Mouse (Mus musculus) thymus, postnatal 14 days (tissue): ENCODE results near the gene Nrarp.

ENCODE experiments used
- DNase-seq: peaks from one replicate; pipeline ENCODE4 v3.0.0; 2021

The Nrarp gene

DNA sequence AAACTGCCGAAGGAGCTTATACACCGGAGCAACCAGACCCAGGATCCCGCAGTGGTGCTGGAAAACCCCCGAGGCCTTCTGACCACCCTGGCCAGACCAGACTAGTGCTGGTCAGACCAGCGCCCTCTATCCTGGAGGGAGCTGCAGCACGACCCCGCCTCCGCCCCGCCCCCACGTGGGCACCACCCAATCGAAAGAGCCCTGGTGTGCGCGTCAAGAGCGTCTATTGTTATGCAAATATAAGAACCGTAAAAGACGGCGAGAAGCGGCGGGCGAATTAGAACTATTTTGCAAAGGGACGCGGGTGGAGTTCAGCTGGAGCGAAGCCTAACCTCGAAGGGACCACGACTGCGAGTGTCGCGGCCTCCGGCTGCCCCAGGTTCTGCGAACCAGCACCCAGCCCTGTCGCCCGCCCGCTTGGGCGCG, at the start of gene Nrarp:
Gene Nrarp, plus strand, starts transcription at position 281 of the 426 bp plus-strand sequence.
- peak; percentile 93 for DNase-seq

GRCm38 (mm10) chr2:25131601-25132000, 49.0 kb upstream of the Nrarp start:
- DNase-seq: no peak

GRCm38 (mm10) chr2:25137832-25138231, 42.7 kb upstream of the Nrarp start:
- no peak for DNase-seq

DNA sequence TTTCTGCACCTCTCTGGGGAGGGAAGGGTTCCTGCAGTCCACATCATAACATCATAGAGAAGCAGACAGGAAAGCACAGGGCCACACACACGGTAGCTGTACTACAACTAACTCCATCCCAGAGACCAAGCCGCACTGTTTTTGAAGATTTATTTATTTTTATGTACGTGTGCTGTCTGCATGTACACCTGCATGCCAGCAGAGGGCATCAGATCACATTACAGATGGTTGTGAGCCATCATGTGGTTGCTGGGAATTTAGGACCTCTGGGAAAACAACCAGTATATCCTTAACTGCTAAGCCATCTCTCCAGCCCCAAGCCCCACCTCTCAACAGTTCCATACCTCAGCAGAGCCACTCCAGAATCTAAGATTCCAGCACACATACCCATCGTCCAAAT, 39.4 kb upstream of the Nrarp start:
- DNase-seq: no peak

GRCm38 (mm10) chr2:25141921-25142320, 38.6 kb upstream of the Nrarp start:
- DNase-seq: no peak

GRCm38 (mm10) chr2:25145346-25145745, 35.2 kb upstream of the Nrarp start:
- no peak for DNase-seq

GRCm38 (mm10) chr2:25147398-25147797, 33.2 kb upstream of the Nrarp start:
- DNase-seq: no peak

- DNase-seq: no peak
Measured at GRCm38 (mm10) chr2:25147892-25148291, 32.7 kb upstream of the Nrarp start.

- DNase-seq: no peak
Measured at GRCm38 (mm10) chr2:25149643-25150042, 30.9 kb upstream of the Nrarp start.

DNA sequence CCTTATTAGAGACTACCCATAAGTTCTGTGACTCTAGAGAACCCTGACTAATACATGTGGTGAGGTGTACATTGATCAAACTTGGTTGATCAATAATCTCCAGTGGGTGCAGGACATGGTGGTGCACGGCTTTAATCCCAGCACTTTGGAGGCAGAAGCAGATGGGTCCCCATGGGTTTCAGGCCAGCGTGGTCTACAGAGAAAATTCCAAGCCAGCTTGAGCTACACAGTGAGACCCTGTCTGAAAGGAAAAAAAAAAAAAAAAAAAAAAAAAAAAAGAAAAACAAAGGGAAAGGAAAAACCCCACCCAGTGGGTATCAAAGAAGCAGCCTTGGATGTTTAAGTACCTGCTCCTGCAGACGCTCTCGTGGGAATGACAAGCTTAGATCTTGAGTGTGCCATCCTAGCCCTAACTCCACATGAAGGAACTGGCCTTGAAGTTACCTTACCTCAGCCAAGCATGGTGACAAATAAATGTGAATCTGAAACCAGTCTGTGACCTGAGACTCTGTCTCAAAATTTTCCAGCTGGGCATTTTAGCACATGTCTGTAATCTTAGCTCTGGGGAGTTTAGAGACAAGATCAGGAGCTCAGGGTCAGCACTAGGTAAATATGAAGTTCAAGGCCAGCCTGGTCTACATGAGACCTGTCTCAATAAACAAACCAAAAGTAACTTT, 29.1 kb upstream of the Nrarp start:
- DNase-seq: no peak

- DNase-seq: no peak
Measured at GRCm38 (mm10) chr2:25156177-25156576, 24.4 kb upstream of the Nrarp start.

- DNase-seq: no peak
Measured at GRCm38 (mm10) chr2:25156990-25157389, 23.6 kb upstream of the Nrarp start.

GRCm38 (mm10) chr2:25157655-25158054, 22.9 kb upstream of the Nrarp start:
- peak; percentile 58 for DNase-seq

GRCm38 (mm10) chr2:25167481-25167880, 13.1 kb upstream of the Nrarp start:
- no peak for DNase-seq

DNA sequence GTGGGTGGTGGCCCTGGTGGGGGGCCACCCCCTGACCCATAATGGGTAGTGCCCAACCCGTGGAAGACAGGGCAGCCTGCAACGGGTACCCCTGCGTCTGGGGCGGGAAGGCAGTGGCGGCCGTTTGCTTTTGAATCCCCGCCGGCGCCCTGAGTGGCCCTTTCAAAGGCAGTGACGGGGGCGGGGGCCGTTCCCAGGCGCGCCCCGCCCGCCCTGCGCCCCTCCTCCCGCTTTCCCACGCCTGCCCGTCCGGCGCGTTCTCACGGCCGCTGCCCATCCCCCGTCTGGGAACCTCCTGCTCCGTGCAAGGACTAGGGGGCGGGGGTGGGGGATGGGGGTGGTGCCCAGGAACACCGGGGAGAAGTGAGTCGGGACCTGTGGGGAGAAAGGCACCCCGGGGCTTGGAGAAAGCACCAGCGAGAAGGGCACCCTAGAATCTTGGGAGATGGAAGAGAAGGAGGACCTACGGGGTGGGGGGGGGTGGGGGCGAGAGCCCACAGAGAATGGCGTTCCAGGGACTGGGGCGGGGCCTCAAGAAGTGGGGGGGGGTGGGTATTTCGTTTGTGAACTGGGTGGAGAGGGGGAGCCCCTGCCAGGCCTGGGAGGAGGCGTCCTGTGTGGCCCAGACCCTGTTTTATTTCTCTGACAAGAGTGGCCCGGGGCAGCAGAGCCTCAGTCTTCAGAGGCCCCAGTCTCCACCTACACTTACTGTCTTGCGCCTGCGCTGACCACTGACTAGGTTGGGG, 12.5 kb upstream of the Nrarp start:
- DNase-seq: peak; percentile 60

DNA sequence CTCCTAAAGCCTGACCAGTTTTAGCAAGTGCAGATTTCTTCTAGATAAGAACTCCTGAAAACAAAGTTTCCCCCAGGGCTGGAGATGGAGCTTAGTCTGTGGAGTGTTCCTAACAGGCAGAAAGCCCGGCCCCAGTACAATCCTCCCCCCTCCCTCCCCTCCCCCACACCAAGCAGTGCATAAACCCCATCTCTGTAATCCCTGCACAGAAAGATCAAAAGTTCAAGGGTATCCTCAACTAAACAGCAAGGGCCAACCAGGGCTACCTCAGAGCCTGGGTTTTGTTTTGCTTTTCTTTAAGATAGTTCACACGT, 11.9 kb upstream of the Nrarp start:
- no peak for DNase-seq

GRCm38 (mm10) chr2:25169778-25170177, 10.8 kb upstream of the Nrarp start:
- DNase-seq: no peak

DNA sequence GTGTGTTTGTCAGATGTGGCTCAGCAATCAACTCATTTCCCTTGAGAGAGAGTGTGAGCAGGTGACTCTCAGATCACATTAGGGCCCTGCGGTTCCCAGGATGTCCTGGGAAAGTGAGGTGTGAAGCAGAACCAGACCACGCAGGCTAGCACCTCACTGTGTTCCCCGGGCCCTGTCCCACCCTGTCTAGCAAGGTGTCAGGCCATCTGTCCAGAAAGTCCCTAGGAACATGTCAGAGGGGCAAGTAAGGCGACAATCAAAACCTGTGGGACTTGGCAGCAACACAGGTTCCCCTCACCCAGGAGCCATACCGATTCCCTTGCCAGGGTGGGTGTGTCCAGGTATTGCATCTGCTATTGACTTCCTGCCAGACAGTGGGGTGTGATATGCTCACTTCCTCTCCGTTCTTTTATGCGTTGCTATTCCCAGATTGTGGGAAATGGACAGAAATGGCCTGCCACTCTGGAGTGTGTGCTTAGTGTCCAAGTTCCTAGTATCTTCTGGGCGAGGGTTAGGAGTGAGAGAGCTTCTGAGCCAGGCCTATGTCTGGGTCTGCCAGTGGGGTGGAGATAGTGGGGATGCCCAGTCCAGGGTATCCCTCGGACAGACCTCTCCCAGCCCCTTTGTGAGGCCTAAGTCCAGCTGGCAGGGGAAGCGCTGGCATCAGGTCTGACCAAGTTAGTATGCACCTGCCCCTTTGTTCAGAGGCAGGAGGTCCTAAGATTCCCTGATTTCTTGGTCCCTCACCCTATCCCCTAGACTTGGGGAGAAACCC, 10.0 kb upstream of the Nrarp start:
- DNase-seq: no peak

DNA sequence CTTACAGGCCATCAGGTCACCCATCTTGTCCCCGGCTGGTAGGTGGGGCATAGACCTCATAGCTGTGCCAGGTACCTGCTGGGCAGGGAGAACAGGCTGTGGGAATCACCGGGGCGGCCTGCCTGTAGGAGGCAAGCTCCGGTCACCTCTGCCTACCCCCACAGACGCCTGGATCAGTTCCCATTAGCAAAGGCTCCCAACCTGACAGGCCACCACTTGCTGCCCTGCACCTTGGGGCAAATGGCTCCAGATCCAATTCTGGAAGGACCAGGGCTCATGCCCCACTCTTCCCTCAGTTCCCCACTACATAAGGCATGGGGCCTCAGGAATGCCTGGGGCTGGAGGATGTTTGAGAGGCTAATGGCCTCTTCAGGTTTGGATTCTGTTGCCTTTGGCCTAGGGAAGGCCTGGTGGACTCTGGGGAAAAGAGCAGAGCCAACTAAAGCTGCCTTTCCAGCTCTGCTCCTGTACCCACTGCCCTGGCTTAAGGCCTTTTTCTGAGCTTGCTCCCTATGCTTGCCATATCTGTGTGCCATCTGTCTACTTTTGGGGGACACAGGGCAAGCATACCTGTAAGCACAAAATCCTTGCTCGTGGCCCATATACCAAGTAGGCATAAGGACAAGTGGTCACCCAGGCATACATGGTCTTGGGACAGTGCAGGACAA, 9.3 kb upstream of the Nrarp start:
- no peak for DNase-seq

- no peak for DNase-seq
Measured at GRCm38 (mm10) chr2:25171769-25172153, 8.8 kb upstream of the Nrarp start.

GRCm38 (mm10) chr2:25172629-25173028, 7.9 kb upstream of the Nrarp start:
- no peak for DNase-seq

DNA sequence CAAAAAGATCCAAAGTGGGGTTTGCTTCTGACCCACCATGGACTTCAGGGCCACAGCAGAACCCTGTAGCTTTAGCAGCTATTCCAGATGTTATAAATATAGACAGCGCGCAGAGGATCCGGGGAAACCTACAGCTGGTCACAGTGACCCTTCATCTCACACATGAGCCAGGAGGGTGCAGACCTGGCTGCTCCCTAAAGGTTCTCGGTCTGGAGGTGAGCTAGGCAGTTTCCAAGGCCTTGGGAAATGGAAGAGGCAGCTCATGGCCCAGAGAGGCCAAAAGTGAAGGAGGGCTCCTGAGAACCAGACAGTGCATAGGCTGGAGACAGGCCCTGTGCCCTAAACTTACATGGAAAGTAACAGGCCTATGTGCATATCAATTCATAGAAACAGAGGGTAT, 6.7 kb upstream of the Nrarp start:
- no peak for DNase-seq
